Mouse (Mus musculus) testis, adult 2 months (tissue): Measurements from ENCODE around the gene Atp5b.

Experiments
- CTCF ChIP-seq: fragments of 200-500 bp; IDR thresholded peaks from 2 replicates; pipeline ENCODE4 v1.5.1; 2012; ENCODE audit warnings: low read depth, mild to moderate bottlenecking, inconsistent platforms, low read length, moderate library complexity; ENCODE audit not compliant: control insufficient read depth, insufficient read depth, insufficient replicate concordance
- POLR2A ChIP-seq: fragments of 200-500 bp; IDR thresholded peaks from 2 replicates; pipeline ENCODE4 v1.6.1; 2012; ENCODE audit warnings: low read depth, mild to moderate bottlenecking, inconsistent platforms, low read length, moderate library complexity; ENCODE audit not compliant: control insufficient read depth

DNA sequence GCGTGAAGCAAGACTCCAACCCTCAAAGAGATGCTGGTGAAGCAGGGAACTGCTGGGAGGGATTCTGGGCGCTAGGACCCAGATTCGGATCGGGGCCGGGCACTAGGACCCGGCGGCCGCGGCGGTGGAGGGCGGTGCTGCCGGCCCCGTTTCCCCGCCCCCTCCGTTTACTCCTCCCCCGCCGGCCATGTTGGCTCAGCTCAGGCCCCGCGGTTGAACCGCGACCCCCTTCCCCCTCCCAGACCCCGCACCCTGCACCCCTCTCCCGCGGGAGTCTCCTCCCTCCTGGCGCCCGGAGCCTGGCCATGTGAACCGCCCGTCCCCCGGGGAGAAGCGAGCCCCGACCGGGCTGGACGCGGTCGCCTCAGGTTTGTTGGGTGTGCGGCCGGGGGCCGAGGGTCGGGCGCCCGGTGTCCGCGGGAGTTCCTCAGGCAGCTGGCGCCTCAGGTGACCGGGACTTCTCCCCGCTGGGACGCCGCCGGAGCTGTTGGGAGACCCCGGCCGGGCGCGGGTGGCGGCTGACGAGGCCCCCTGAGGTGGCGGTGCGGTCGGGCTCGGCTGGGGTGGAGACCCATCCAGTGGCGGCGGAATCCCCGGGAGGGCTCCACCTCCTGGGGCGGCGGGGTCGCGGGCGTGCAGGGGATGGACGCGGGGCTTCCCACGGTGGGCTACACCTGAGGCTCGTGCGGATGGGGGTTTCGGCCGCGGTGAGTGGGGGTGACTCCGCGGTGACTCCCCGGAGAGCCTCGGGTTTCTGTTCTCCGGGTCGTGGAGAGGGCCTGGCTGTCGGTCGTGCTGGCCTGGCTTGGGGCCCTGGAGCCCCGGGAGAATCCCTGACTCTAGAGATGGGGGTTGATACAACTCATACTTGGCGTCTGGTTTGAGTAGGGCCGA lies 13.9 kb downstream of the Atp5b start:
- TF ChIP-seq POLR2A (no peak), CTCF (no peak)
